Mouse (Mus musculus): ENCODE measurements at regions not wholly inside any gene's neighbourhood (a gene's known extent, or its start where the extent isn't known, plus 50 kb on each side); places are given as distances from the start of the nearest gene placed in this dataset.
A peak's percentile ranks its signal among the peaks of the same experiment; 100 is the strongest.

DNA sequence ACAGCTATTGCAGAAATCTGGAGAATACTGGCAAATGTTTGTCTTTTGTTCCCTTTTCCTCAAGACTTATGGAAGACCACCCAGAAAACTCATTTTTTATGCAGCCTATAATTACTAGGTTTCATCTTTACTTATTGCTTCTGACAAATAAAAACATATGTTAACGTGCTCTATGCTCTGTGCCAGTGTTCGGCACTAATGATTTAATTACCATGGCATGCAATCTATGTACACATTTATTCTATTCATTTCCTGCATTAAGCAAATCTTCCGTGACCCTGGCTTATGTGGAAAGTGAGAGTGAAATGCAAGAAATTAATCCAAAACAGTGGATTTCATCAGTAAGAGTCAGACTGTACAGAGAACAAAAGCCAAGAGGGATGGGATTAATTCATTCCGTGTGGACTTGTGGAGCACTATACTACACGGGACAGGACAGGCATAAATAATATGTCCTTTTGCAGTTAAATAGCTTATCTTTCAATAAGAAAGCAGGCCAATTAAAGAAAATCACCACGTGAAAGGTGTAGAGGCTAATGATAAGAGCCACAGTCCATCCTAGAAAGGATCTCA is 679.5 kb downstream of the Ttll7 start:
- peak; percentile 37 for DNase-seq (ENCODE audit: low read depth)
- TF ChIP-seq POLR2A (IDR thresholded peaks at IDR 0.05; ENCODE audit: borderline replicate concordance, extremely low read depth, insufficient read depth, insufficient read length, poor library complexity, severe bottlenecking): no peak
- TF ChIP-seq CTCF (IDR thresholded peaks at IDR 0.05; ENCODE audit: borderline replicate concordance, extremely low read depth, insufficient read depth, insufficient read length): no peak
